Mouse (Mus musculus) embryonic facial prominence, embryonic 12.5 days (tissue): ENCODE data around the gene Pde2a. TPM values are rescaled to one million over a fixed set of nuclear protein-coding genes. Genes with fewer than 3 reads are reported as not detected.
A peak's percentile ranks its signal among the peaks of the same experiment; 100 is the strongest.
"Not testable (repeated sequence)": the region's sequence is repeated elsewhere in the genome, so short reads cannot be mapped to it uniquely, and the experiment has no call there.

ENCODE experiments used
- ATAC-seq: fragments of 200-750 bp; cut with Nextera tagmentation; 2 replicates; pipeline ENCODE4 v1.8.0; 2017; ENCODE audit not compliant: insufficient number of reproducible peaks, insufficient read depth, low FRiP score, low TSS enrichment
- H3K27ac ChIP-seq: fragments of 300-500 bp; sonication (generic); 2 replicates; pipeline ENCODE4 v1.5.1; 2016; ENCODE audit warnings: mild to moderate bottlenecking
- H3K27me3 ChIP-seq: fragments of 300-500 bp; sonication (generic); 2 replicates; pipeline ENCODE4 v1.6.1; 2016; ENCODE audit warnings: mild to moderate bottlenecking, moderate library complexity
- H3K36me3 ChIP-seq: fragments of 300-500 bp; sonication (generic); 2 replicates; pipeline ENCODE4 v1.6.1; 2016; ENCODE audit warnings: mild to moderate bottlenecking
- H3K4me1 ChIP-seq: fragments of 300-500 bp; sonication (generic); 2 replicates; pipeline ENCODE4 v1.6.1; 2016
- H3K4me2 ChIP-seq: fragments of 300-500 bp; sonication (generic); replicated peaks from 2 replicates; pipeline ENCODE4 v1.6.1; 2016; ENCODE audit warnings: mild to moderate bottlenecking, moderate library complexity
- H3K4me3 ChIP-seq: fragments of 300-500 bp; sonication (generic); 2 replicates; pipeline ENCODE4 v1.5.1; 2016; ENCODE audit warnings: mild to moderate bottlenecking
- H3K9ac ChIP-seq: fragments of 300-500 bp; sonication (generic); 2 replicates; pipeline ENCODE4 v1.6.1; 2016; ENCODE audit warnings: mild to moderate bottlenecking, moderate library complexity
- H3K9me3 ChIP-seq: fragments of 300-500 bp; sonication (generic); 2 replicates; pipeline ENCODE4 v1.6.1; 2016; ENCODE audit warnings: mild to moderate bottlenecking, moderate library complexity
- WGBS: fragments of 180-500 bp; shearing (Covaris S2); methylation state at CpG from one replicate; pipeline ENCODE4 v1.1.7; 2016; 5-methylcytosine and 5-hydroxymethylcytosine counted together
- microRNA counts: library from miRNA; unstranded; fragments of <30 nt; microRNA quantifications from one replicate; lab custom pipeline; 2017
- microRNA-seq: library from miRNA; unstranded; fragments of <30 nt; microRNA quantifications from one replicate; pipeline ENCODE4, GENCODE M21; 2017
- polyA plus RNA-seq: library from polyadenylated mRNA; unstranded; fragments of >200 nt; fragmentation: Nextera tagmentation; extraction: Ambion mirVana; gene quantifications from 2 replicates; pipeline ENCODE4 v1.2.1, GENCODE M21; 2016

Gene Pde2a
- polyA plus RNA-seq, 1 experiment from 2014 or later: 20.4 TPM

DNA sequence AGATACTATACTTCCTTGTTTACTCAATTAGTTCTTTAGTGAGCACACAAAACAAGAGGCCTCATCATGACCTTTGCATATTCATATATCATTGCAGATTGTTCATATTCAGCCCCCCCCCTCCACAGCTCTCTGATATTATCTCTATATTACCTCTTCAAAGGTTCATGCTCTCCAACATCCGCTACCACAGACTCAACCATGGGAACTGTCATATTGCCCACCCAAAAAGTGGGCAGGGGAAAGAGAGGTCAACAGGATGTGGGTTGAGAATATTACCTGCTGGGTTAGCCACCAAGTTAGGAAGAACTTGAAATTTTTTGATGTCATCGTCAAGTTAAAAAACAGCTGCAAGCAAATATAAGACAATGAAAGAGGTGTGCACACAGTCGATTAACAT lies 134.0 kb downstream of the Pde2a start:
- H3K4me2 ChIP-seq, H3K4me1 ChIP-seq, H3K36me3 ChIP-seq, ATAC-seq, H3K4me3 ChIP-seq, H3K27ac ChIP-seq, H3K9me3 ChIP-seq, H3K9ac ChIP-seq, H3K27me3 ChIP-seq: not testable (repeated sequence)
- 89% methylated on average over 3 of the region's 3 CpGs for WGBS

DNA sequence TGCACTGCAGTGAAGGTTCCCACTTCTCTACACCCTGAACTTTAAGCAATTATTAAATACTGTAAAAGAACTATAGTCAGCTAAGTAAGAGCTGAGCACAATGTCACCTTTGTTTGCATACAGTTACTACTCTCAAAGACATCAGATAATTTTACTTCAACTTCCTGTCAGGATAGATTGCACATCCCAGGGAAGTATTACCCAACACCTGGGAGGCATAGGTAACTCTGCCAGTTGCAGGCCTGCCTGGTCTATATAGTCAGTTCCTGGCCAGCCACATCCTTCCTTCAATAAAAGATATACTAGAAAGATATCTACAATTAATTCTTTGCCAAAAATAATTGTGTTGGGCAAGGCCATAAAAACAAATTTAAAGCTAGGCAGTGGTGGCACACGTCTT lies 135.9 kb downstream of the Pde2a start:
- Histone ChIP-seq H3K36me3 (no peaks in the 10 kb centered on the region), H3K9me3 (no peaks in the 10 kb centered on the region), H3K27ac (no peak overlapping the region), H3K4me2 (no peak overlapping the region), H3K4me1 (no peaks in the 10 kb centered on the region), H3K4me3 (no peak overlapping the region), H3K27me3 (no peaks in the 10 kb centered on the region), H3K9ac (no peak overlapping the region)
- 73% methylated on average over 1 of the region's 1 CpGs for WGBS
- no peak for ATAC-seq

DNA sequence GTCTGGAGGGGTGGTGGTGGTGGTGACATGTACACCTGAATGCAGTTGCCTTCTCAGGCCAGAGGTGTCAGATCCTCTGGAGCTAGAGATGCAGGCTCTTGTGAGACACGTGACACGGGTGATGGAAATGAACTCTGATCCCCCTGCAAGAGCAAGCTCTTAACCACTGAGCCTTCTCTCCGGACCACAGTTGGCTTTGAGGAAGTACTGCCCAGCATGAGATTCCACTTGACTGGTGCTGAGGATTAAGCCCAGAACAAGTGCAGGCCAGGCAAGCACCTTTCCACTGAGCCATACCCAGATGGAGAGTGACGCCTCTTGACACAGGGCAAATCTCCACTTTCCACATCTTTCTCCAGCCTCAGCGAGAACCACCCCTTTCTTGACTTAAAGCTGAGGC lies 137.9 kb downstream of the Pde2a start:
- H3K9me3 ChIP-seq, H3K27ac ChIP-seq, H3K4me3 ChIP-seq, H3K4me2 ChIP-seq, H3K27me3 ChIP-seq, H3K4me1 ChIP-seq, H3K36me3 ChIP-seq, H3K9ac ChIP-seq, ATAC-seq: not testable (repeated sequence)
- 62% methylated on average over 5 of the region's 5 CpGs for WGBS

MicroRNAs within 50 kb of the gene (microRNA counts, 519-probe panel; counts per million panel counts)
- microRNA mmu-miR-139-3p (lab: Ali Mortazavi, UCI) (460 counts per million, percentile 65 among the panel's probes with 10 or more counts), microRNA mmu-miR-139-5p (lab: Ali Mortazavi, UCI) (460 counts per million, percentile 65 among the panel's probes with 10 or more counts)

Small RNAs within 50 kb of the gene (microRNA-seq; reads per million reads assigned to microRNA genes)
- 2,972 reads per million, percentile 85 among the genes with 10 or more reads in this experiment for gene Mir139

Other genes starting within 250 kb of the Pde2a start
- gene Atg16l2, start 119.4 kb upstream of the Pde2a start, polyA plus RNA-seq: 16.9 and 18.1 TPM in 2 replicates
- gene Stard10, start 104.6 kb upstream of the Pde2a start, polyA plus RNA-seq: 19.4 and 20.6 TPM in 2 replicates
- gene Arap1, start 73.6 kb upstream of the Pde2a start, polyA plus RNA-seq: 23.9 and 29.7 TPM in 2 replicates
- not detected in 2 replicates for gene Gm45837, start 10.8 kb upstream of the Pde2a start, polyA plus RNA-seq
- gene Art2b, start 163.9 kb downstream of the Pde2a start, polyA plus RNA-seq: not detected in 2 replicates
- gene Clpb, start 241.9 kb downstream of the Pde2a start, polyA plus RNA-seq: 48.0 and 51.2 TPM in 2 replicates